Mouse (Mus musculus): ENCODE measurements around the gene Bcar3. TPM values are rescaled to one million over a fixed set of nuclear protein-coding genes. Genes with fewer than 3 reads are reported as not detected.
"Not testable (repeated sequence)": the region's sequence is repeated elsewhere in the genome, so short reads cannot be mapped to it uniquely, and the experiment has no call there.

Bcar3 gene
- total RNA-seq (2021): 10 to 100 TPM; 14.7 to 15.4 TPM
- long read RNA-seq, experiment 1, transcript Bcar3-201 (12 exons, 3,311 nt): major isoform, 15 of 27 reads
- long read RNA-seq, experiment 1, partial matches to known transcripts: 6 of 27 reads
- long read RNA-seq, experiment 1, other reads (novel, unspliced or antisense): 6 of 27 reads
- long read RNA-seq, experiment 2, transcript Bcar3-201 (12 exons, 3,311 nt): major isoform, 24 of 28 reads
- long read RNA-seq, experiment 2, partial matches to known transcripts: 3 of 28 reads
- long read RNA-seq, experiment 2, other reads (novel, unspliced or antisense): 1 of 28 reads

- H3K4me3 ChIP-seq: peak within 1 kb of the TSS; percentile 99
- intact Hi-C loops (cut with DNase I): loop anchor here (1.0 to 10.0 kb wide), 2 partner anchors 325 to 631 kb away; partner anchors contain the start of genes 1810037I17Rik and Fnbp1l
- H3K27ac ChIP-seq: peak within 1 kb of the TSS; percentile 99
- peak; percentile 88 to 91 for DNase-seq (ENCODE audit: extremely low spot score in 1 of 2, low spot score in 2 of 2)
- TF ChIP-seq CTCF (IDR thresholded peaks at IDR 0.05): no peak
Measured at GRCm38 (mm10) chr3:122293954-122294850, at the start of gene Bcar3. Gene Bcar3, plus strand, starts transcription at chr3:122294136.

GRCm38 (mm10) chr3:122244759-122245158, 49.2 kb upstream of the Bcar3 start:
- DNase-seq (ENCODE audit: extremely low spot score in 1 of 2, low spot score in 2 of 2): no peak
- no peak for TF ChIP-seq CTCF (IDR thresholded peaks at IDR 0.05)
- H3K4me3 ChIP-seq: peak overlapping the region; percentile 42
- intact Hi-C loops (cut with DNase I): loop anchor here (1.0 to 5.0 kb wide), 4 partner anchors 29 to 357 kb away; no protein-coding TSS in a partner anchor
- peak overlapping the region; percentile 66 for H3K27ac ChIP-seq

GRCm38 (mm10) chr3:122245215-122245877, 48.6 kb upstream of the Bcar3 start, which contains the start of gene Gclm:
Gene Gclm, plus strand, starts transcription at chr3:122245557.
- Histone ChIP-seq H3K4me3 (peak within 1 kb of the TSS; percentile 96), H3K27ac (peak within 1 kb of the TSS; percentile 84)
- intact Hi-C loops (cut with DNase I): loop anchor here (1.0 to 5.0 kb wide), 4 partner anchors 28 to 358 kb away; no protein-coding TSS in a partner anchor
- peak; percentile 92 to 94 for DNase-seq (ENCODE audit: extremely low spot score in 1 of 2, low spot score in 2 of 2)
- TF ChIP-seq CTCF (IDR thresholded peaks at IDR 0.05): peak; percentile 64

- Histone ChIP-seq H3K4me3 (peak overlapping the region; percentile 96), H3K27ac (peak overlapping the region; percentile 84)
- DNase-seq (ENCODE audit: extremely low spot score in 1 of 2, low spot score in 2 of 2): peak in 1 of 2 experiments; percentile 52
- intact Hi-C loops (cut with DNase I): loop anchor here (1.0 to 5.0 kb wide), 4 partner anchors 27 to 359 kb away; no protein-coding TSS in a partner anchor
- TF ChIP-seq CTCF (IDR thresholded peaks at IDR 0.05): peak; percentile 15
Measured at GRCm38 (mm10) chr3:122245878-122246332, 48.0 kb upstream of the Bcar3 start.

- H3K4me3 ChIP-seq: peak overlapping the region; percentile 96
- no peak for DNase-seq (ENCODE audit: extremely low spot score in 1 of 2, low spot score in 2 of 2)
- intact Hi-C loops (cut with DNase I): loop anchor here (5.0 kb wide), 2 partner anchors 54 to 359 kb away; no protein-coding TSS in a partner anchor
- peak overlapping the region; percentile 84; the same call in 1 of the 2 replicates for H3K27ac ChIP-seq
- TF ChIP-seq CTCF (IDR thresholded peaks at IDR 0.05): no peak
Measured at GRCm38 (mm10) chr3:122246406-122246805, 47.5 kb upstream of the Bcar3 start.

GRCm38 (mm10) chr3:122246986-122247767, 46.8 kb upstream of the Bcar3 start:
- intact Hi-C loops (cut with DNase I): loop anchor here (5.0 kb wide), 2 partner anchors 55 to 360 kb away; no protein-coding TSS in a partner anchor
- Histone ChIP-seq H3K27ac (no peak overlapping the region), H3K4me3 (peak overlapping the region; percentile 96)
- DNase-seq (ENCODE audit: extremely low spot score in 1 of 2, low spot score in 2 of 2): no peak
- TF ChIP-seq CTCF (IDR thresholded peaks at IDR 0.05): no peak

- DNase-seq (ENCODE audit: extremely low spot score in 1 of 2, low spot score in 2 of 2): no peak
- Histone ChIP-seq H3K27ac (no peak overlapping the region), H3K4me3 (no peak overlapping the region; the same call in 1 of the 2 replicates)
- intact Hi-C loops (cut with DNase I): loop anchor here (5.0 kb wide), 2 partner anchors 55 to 360 kb away; no protein-coding TSS in a partner anchor
- TF ChIP-seq CTCF (IDR thresholded peaks at IDR 0.05): no peak
Measured at GRCm38 (mm10) chr3:122247768-122248100, 46.2 kb upstream of the Bcar3 start.

- Histone ChIP-seq H3K27ac (no peak overlapping the region), H3K4me3 (no peak overlapping the region)
- intact Hi-C loops (cut with DNase I): no loop called here
- TF ChIP-seq CTCF (IDR thresholded peaks at IDR 0.05): no peak
- no peak for DNase-seq (ENCODE audit: extremely low spot score in 1 of 2, low spot score in 2 of 2)
Measured at GRCm38 (mm10) chr3:122252466-122253253, 41.3 kb upstream of the Bcar3 start.

- H3K4me3 ChIP-seq; intact Hi-C loops (cut with DNase I); DNase-seq (ENCODE audit: extremely low spot score in 1 of 2, low spot score in 2 of 2); H3K27ac ChIP-seq: not testable (repeated sequence)
Measured at GRCm38 (mm10) chr3:122254050-122254449, 39.9 kb upstream of the Bcar3 start.

GRCm38 (mm10) chr3:122269986-122270385, 23.9 kb upstream of the Bcar3 start:
- no peak for DNase-seq (ENCODE audit: extremely low spot score in 1 of 2, low spot score in 2 of 2)
- no peak overlapping the region for H3K27ac ChIP-seq
- H3K4me3 ChIP-seq: no peak overlapping the region
- intact Hi-C loops (cut with DNase I): no loop called here
- peak; percentile 21 for TF ChIP-seq CTCF (IDR thresholded peaks at IDR 0.05)

- intact Hi-C loops (cut with DNase I); H3K4me3 ChIP-seq; H3K27ac ChIP-seq; DNase-seq (ENCODE audit: extremely low spot score in 1 of 2, low spot score in 2 of 2): not testable (repeated sequence)
Measured at GRCm38 (mm10) chr3:122272565-122272964, 21.4 kb upstream of the Bcar3 start.
